Mouse (Mus musculus): ENCODE measurements around the gene Zfp60. TPM values are rescaled to one million over a fixed set of nuclear protein-coding genes. Genes with fewer than 3 reads are reported as not detected.

Zfp60 gene
- polyA plus RNA-seq (2012; rRNA removed): 0.09 and 0.19 TPM in 2 replicates

GRCm38 (mm10) chr7:27731281-27731883 is at the start of gene Zfp60:
Gene Zfp60 (plus strand): TSS chr7:27731389.

DNA sequence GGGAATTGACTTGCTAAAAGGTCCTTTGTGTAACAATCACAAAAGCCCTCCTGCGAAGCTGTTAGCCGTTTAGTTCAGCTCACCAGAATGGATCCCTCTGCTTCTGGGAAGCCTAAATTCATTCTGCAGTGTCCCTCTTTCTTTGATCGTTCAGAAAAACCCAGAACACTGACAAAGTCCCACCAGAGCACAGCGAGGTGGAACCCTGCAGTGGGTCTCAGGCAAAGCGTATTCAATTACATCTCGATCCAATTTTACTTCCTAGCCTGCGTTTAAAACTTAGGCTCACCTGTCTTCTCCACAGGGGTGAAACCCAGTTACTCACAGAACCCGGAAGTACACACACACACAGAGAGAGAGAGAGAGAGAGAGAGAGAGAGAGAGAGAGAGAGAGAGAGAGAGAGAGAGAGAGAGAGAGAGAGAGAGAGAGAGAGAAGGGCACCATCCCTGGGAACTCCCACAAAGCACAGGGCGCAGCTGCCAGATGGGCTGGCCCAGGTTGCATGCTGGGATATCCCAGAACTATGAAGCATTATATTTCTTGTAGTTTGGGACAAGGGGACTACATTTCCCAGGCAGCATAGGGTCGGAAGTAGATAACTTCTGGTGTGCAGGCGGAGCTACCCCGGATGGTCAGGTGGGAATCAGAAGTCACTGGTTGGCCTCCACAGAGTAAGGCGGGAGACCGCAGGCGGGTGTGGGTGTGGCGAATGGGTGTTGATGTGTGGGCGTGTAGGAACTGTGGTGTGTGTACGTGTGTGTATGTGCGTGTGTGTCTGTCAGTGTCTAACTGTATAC is 42.2 kb upstream of the Zfp60 start, which contains the start of gene Zfp607b:
Gene Zfp607b (plus strand): TSS at position 526 of the 798 bp plus-strand sequence.

Other genes with a start within 250 kb of the Zfp60 start
- 43.0 and 64.9 TPM in 2 replicates for gene Sertad1, start 244.5 kb upstream of the Zfp60 start, polyA plus RNA-seq (2012; rRNA removed)
- 0.47 and 0.56 TPM in 2 replicates for gene Prx, start 232.1 kb upstream of the Zfp60 start, polyA plus RNA-seq (2012; rRNA removed)
- 0.52 and 0.69 TPM in 2 replicates for gene Hipk4, start 208.1 kb upstream of the Zfp60 start, polyA plus RNA-seq (2012; rRNA removed)
- 218 and 320 TPM in 2 replicates for gene Pld3, start 178.2 kb upstream of the Zfp60 start, polyA plus RNA-seq (2012; rRNA removed)
- 12.4 and 12.5 TPM in 2 replicates for gene 2310022A10Rik, start 178.2 kb upstream of the Zfp60 start, polyA plus RNA-seq (2012; rRNA removed)
- gene Akt2, start 139.8 kb upstream of the Zfp60 start, polyA plus RNA-seq (2012; rRNA removed): 27.8 and 30.4 TPM in 2 replicates
- 0.04 and 0.30 TPM in 2 replicates for gene Ttc9b, start 77.5 kb upstream of the Zfp60 start, polyA plus RNA-seq (2012; rRNA removed)
- 11.8 and 20.9 TPM in 2 replicates for gene Map3k10, start 56.8 kb upstream of the Zfp60 start, polyA plus RNA-seq (2012; rRNA removed)
- 0.47 TPM in 1 of 2 replicates, not detected in the other for gene Zfp607b, start 42.0 kb upstream of the Zfp60 start, polyA plus RNA-seq (2012; rRNA removed)
- gene Zfp626, start 75.8 kb downstream of the Zfp60 start, polyA plus RNA-seq (2012; rRNA removed): 0.08 and 0.10 TPM in 2 replicates
- gene Zfp59, start 107.2 kb downstream of the Zfp60 start, polyA plus RNA-seq (2012; rRNA removed): 0.02 and 0.05 TPM in 2 replicates
- 0.09 and 0.11 TPM in 2 replicates for gene Zfp607a, start 126.1 kb downstream of the Zfp60 start, polyA plus RNA-seq (2012; rRNA removed)
- 0.01 and 0.31 TPM in 2 replicates for gene Zfp974, start 198.1 kb downstream of the Zfp60 start, polyA plus RNA-seq (2012; rRNA removed)
- gene Zfp780b, start 247.8 kb downstream of the Zfp60 start, polyA plus RNA-seq (2012; rRNA removed): 0.11 and 0.30 TPM in 2 replicates

All from stomach, adult 2 months (tissue).